Mouse (Mus musculus): ENCODE results near the gene Ube2l6. TPM values are rescaled to one million over a fixed set of nuclear protein-coding genes. Genes with fewer than 3 reads are reported as not detected.

The Ube2l6 gene
- total RNA-seq, 1 experiment from 2014 or later = 95.3 TPM

GRCm38 (mm10) chr2:84826488-84827282, 28.1 kb downstream of the Ube2l6 start, which contains the start of gene Timm10:
Gene Timm10, plus strand, starts transcription at chr2:84826997.
- peak; percentile 88 for ATAC-seq (ENCODE audit: extremely low read depth, insufficient number of reproducible peaks, low FRiP score, poor library complexity, severe bottlenecking)

GRCm38 (mm10) chr2:84827283-84827920, 28.8 kb downstream of the Ube2l6 start:
- no peak for ATAC-seq (ENCODE audit: extremely low read depth, insufficient number of reproducible peaks, low FRiP score, poor library complexity, severe bottlenecking)

GRCm38 (mm10) chr2:84831666-84832391, 33.2 kb downstream of the Ube2l6 start:
- peak; percentile 73 for ATAC-seq (ENCODE audit: extremely low read depth, insufficient number of reproducible peaks, low FRiP score, poor library complexity, severe bottlenecking)

- ATAC-seq (ENCODE audit: extremely low read depth, insufficient number of reproducible peaks, low FRiP score, poor library complexity, severe bottlenecking) = peak; percentile 75
Measured at GRCm38 (mm10) chr2:84837107-84837506, 38.5 kb downstream of the Ube2l6 start.

GRCm38 (mm10) chr2:84837817-84838592, 39.4 kb downstream of the Ube2l6 start:
- ATAC-seq (ENCODE audit: extremely low read depth, insufficient number of reproducible peaks, low FRiP score, poor library complexity, severe bottlenecking) = no peak

- ATAC-seq (ENCODE audit: extremely low read depth, insufficient number of reproducible peaks, low FRiP score, poor library complexity, severe bottlenecking) = no peak
Measured at GRCm38 (mm10) chr2:84838593-84838949, 39.9 kb downstream of the Ube2l6 start, which contains the start of gene Slc43a1. Gene Slc43a1, plus strand, starts transcription at chr2:84838850.

- ATAC-seq (ENCODE audit: extremely low read depth, insufficient number of reproducible peaks, low FRiP score, poor library complexity, severe bottlenecking) = peak; percentile 23; the same call in 1 of the 2 replicates
Measured at GRCm38 (mm10) chr2:84838993-84839980, 40.7 kb downstream of the Ube2l6 start.

GRCm38 (mm10) chr2:84840016-84840747, 41.6 kb downstream of the Ube2l6 start:
- ATAC-seq (ENCODE audit: extremely low read depth, insufficient number of reproducible peaks, low FRiP score, poor library complexity, severe bottlenecking) = 0 out of 2 replicates have a peak, but pooled peaks have one; percentile 7

- no peak for ATAC-seq (ENCODE audit: extremely low read depth, insufficient number of reproducible peaks, low FRiP score, poor library complexity, severe bottlenecking)
Measured at GRCm38 (mm10) chr2:84840748-84841563, 42.3 kb downstream of the Ube2l6 start.

GRCm38 (mm10) chr2:84841905-84842304, 43.3 kb downstream of the Ube2l6 start:
- ATAC-seq (ENCODE audit: extremely low read depth, insufficient number of reproducible peaks, low FRiP score, poor library complexity, severe bottlenecking) = no peak

GRCm38 (mm10) chr2:84843654-84844053, 45.0 kb downstream of the Ube2l6 start:
- ATAC-seq (ENCODE audit: extremely low read depth, insufficient number of reproducible peaks, low FRiP score, poor library complexity, severe bottlenecking) = no peak

GRCm38 (mm10) chr2:84845226-84845625, 46.6 kb downstream of the Ube2l6 start:
- ATAC-seq (ENCODE audit: extremely low read depth, insufficient number of reproducible peaks, low FRiP score, poor library complexity, severe bottlenecking) = no peak

GRCm38 (mm10) chr2:84850407-84851129, 51.9 kb downstream of the Ube2l6 start:
- ATAC-seq (ENCODE audit: extremely low read depth, insufficient number of reproducible peaks, low FRiP score, poor library complexity, severe bottlenecking) = no peak

GRCm38 (mm10) chr2:84851130-84852040, 52.8 kb downstream of the Ube2l6 start:
- ATAC-seq (ENCODE audit: extremely low read depth, insufficient number of reproducible peaks, low FRiP score, poor library complexity, severe bottlenecking) = no peak

GRCm38 (mm10) chr2:84855732-84856131, 57.1 kb downstream of the Ube2l6 start:
- peak; percentile 73 for ATAC-seq (ENCODE audit: extremely low read depth, insufficient number of reproducible peaks, low FRiP score, poor library complexity, severe bottlenecking)

Measured in neutrophil, adult 5-6 weeks (primary cell).